Mouse (Mus musculus) hindbrain, embryonic 14.5 days (tissue): ENCODE results near the gene Ctsf. TPM values are rescaled to one million over a fixed set of nuclear protein-coding genes. Genes with fewer than 3 reads are reported as not detected.
A peak's percentile ranks its signal among the peaks of the same experiment; 100 is the strongest.

ENCODE experiments used
- ATAC-seq: fragments of 200-750 bp; cut with Nextera tagmentation; 2 replicates; pipeline ENCODE4 v1.8.0; 2017; ENCODE audit warnings: moderate number of reproducible peaks, mild to moderate bottlenecking, moderate TSS enrichment, moderate library complexity; ENCODE audit not compliant: low FRiP score
- DNase-seq: peaks from one replicate; pipeline ENCODE4 v3.0.0-alpha.2; 2015; ENCODE audit warnings: low spot score
- H3K27ac ChIP-seq: fragments of 300-500 bp; sonication (generic); 2 replicates; pipeline ENCODE4 v1.5.1; 2014; ENCODE audit warnings: mild to moderate bottlenecking, moderate library complexity
- H3K27me3 ChIP-seq: fragments of 300-500 bp; sonication (generic); 2 replicates; pipeline ENCODE4 v1.6.1; 2014; ENCODE audit warnings: mild to moderate bottlenecking, low read length, mixed read lengths; ENCODE audit not compliant: control insufficient read depth, insufficient read depth
- H3K36me3 ChIP-seq: fragments of 300-500 bp; sonication (generic); replicated peaks from 2 replicates; pipeline ENCODE4 v1.6.1; 2014; ENCODE audit not compliant: control insufficient read depth, insufficient read depth
- H3K4me1 ChIP-seq: fragments of 300-500 bp; sonication (generic); replicated peaks from 2 replicates; pipeline ENCODE4 v1.6.1; 2014; ENCODE audit warnings: antibody characterized with exemption, low read length, mixed read lengths; ENCODE audit not compliant: control insufficient read depth, insufficient read depth
- H3K4me2 ChIP-seq: fragments of 300-500 bp; sonication (generic); replicated peaks from 2 replicates; pipeline ENCODE4 v1.6.1; 2014; ENCODE audit warnings: mild to moderate bottlenecking, moderate library complexity
- H3K4me3 ChIP-seq: fragments of 300-500 bp; sonication (generic); replicated peaks from 2 replicates; pipeline ENCODE4 v1.5.1; 2014; ENCODE audit warnings: mild to moderate bottlenecking, low read length
- H3K9ac ChIP-seq: fragments of 300-500 bp; sonication (generic); 2 replicates; pipeline ENCODE4 v1.6.1; 2014
- H3K9me3 ChIP-seq: fragments of 300-500 bp; sonication (generic); 2 replicates; pipeline ENCODE4 v1.6.1; 2016; ENCODE audit warnings: low read length; ENCODE audit not compliant: control insufficient read depth
- WGBS: fragments of 180-500 bp; shearing (Covaris S2); extraction: QIAGEN DNeasy Blood & Tissue Kit; methylation state at CpG from one replicate; pipeline ENCODE4 v1.1.7; 2014; 5-methylcytosine and 5-hydroxymethylcytosine counted together
- polyA plus RNA-seq: library from polyadenylated mRNA; unstranded; fragments of >200 nt; fragmentation: Nextera tagmentation; extraction: Ambion mirVana; gene quantifications from 2 replicates; pipeline ENCODE4 v1.2.1, GENCODE M21; 2014

The Ctsf gene
- polyA plus RNA-seq, 1 experiment from 2014 or later = 74.4 TPM

- Histone ChIP-seq H3K27me3 (no peaks in the 10 kb centered on the region), H3K9ac (no peak overlapping the region), H3K4me2 (no peak overlapping the region), H3K36me3 (peaks cover 64% of the 10 kb centered on the region), H3K4me3 (no peak overlapping the region), H3K27ac (no peak overlapping the region), H3K4me1 (no peaks in the 10 kb centered on the region), H3K9me3 (no peaks in the 10 kb centered on the region)
- DNase-seq = no peak
- WGBS = 48% methylated on average over 21 of the region's 21 CpGs
- ATAC-seq = no peak
These were observed 42.0 kb downstream of the Ctsf start for GRCm38 (mm10) chr19:4896780-4897520.

- WGBS = 86% methylated on average over 9 of the region's 9 CpGs
- no peaks in the 10 kb centered on the region for H3K4me1 ChIP-seq
- H3K27ac ChIP-seq = no peak overlapping the region
- H3K9ac ChIP-seq = no peak overlapping the region
- H3K9me3 ChIP-seq = no peaks in the 10 kb centered on the region
- ATAC-seq = no peak
- H3K4me2 ChIP-seq = no peak overlapping the region
- H3K27me3 ChIP-seq = no peaks in the 10 kb centered on the region
- DNase-seq = no peak
- no peak overlapping the region for H3K4me3 ChIP-seq
- H3K36me3 ChIP-seq = peaks cover 65% of the 10 kb centered on the region
These were observed 44.0 kb downstream of the Ctsf start for GRCm38 (mm10) chr19:4898972-4899371.

GRCm38 (mm10) chr19:4899888-4900287, 45.0 kb downstream of the Ctsf start:
- 79% methylated on average over 3 of the region's 3 CpGs for WGBS
- peaks cover 65% of the 10 kb centered on the region for H3K36me3 ChIP-seq
- no peak for ATAC-seq

GRCm38 (mm10) chr19:4905979-4906794, 51.3 kb downstream of the Ctsf start, which contains the start of gene Bbs1:
Bbs1 (minus strand) TSS chr19:4906628.
- Histone ChIP-seq H3K4me2 (peak within 1 kb of the TSS; percentile 59), H3K36me3 (peaks cover 58% of the 10 kb centered on the region), H3K9ac (peak within 1 kb of the TSS; percentile 58), H3K27me3 (no peaks in the 10 kb centered on the region), H3K9me3 (no peaks in the 10 kb centered on the region), H3K4me3 (peak within 1 kb of the TSS; percentile 47), H3K27ac (peak within 1 kb of the TSS; percentile 76), H3K4me1 (peaks cover 9% of the 10 kb centered on the region)
- WGBS = 8% methylated on average over 31 of the region's 31 CpGs
- DNase-seq = peak; percentile 93
- peak; percentile 81 for ATAC-seq

More at GRCm38 (mm10) chr19:4899888-4900287, 45.0 kb downstream of the Ctsf start:
- Histone ChIP-seq H3K4me3 (no peak overlapping the region), H3K4me1 (no peaks in the 10 kb centered on the region), H3K9ac (no peak overlapping the region), H3K9me3 (no peaks in the 10 kb centered on the region), H3K27ac (no peak overlapping the region), H3K27me3 (no peaks in the 10 kb centered on the region), H3K4me2 (no peak overlapping the region)
- no peak for DNase-seq

GRCm38 (mm10) chr19:4908107-4908506, 53.2 kb downstream of the Ctsf start:
- Histone ChIP-seq H3K9ac (no peak overlapping the region), H3K27me3 (no peaks in the 10 kb centered on the region), H3K4me2 (no peak overlapping the region), H3K4me3 (no peak overlapping the region), H3K27ac (no peak overlapping the region), H3K36me3 (peaks cover 67% of the 10 kb centered on the region), H3K9me3 (no peaks in the 10 kb centered on the region), H3K4me1 (peaks cover 9% of the 10 kb centered on the region)
- ATAC-seq = no peak
- DNase-seq = no peak
- 85% methylated on average over 4 of the region's 4 CpGs for WGBS

GRCm38 (mm10) chr19:4909376-4909775, 54.4 kb downstream of the Ctsf start:
- peaks cover 9% of the 10 kb centered on the region for H3K4me1 ChIP-seq
- H3K9me3 ChIP-seq = no peaks in the 10 kb centered on the region
- no peak overlapping the region for H3K4me3 ChIP-seq
- H3K36me3 ChIP-seq = peaks cover 74% of the 10 kb centered on the region
- H3K27me3 ChIP-seq = no peaks in the 10 kb centered on the region
- ATAC-seq (no peak), DNase-seq (no peak)
- H3K9ac ChIP-seq = no peak overlapping the region
- H3K4me2 ChIP-seq = no peak overlapping the region
- no peak overlapping the region for H3K27ac ChIP-seq
- 91% methylated on average over 7 of the region's 7 CpGs for WGBS

Other genes with a start within 250 kb of the Ctsf start
- gene Lrfn4, start 239.5 kb upstream of the Ctsf start, polyA plus RNA-seq = 17.9 and 18.9 TPM in 2 replicates
- 47.0 and 53.3 TPM in 2 replicates for gene Rce1, start 229.5 kb upstream of the Ctsf start, polyA plus RNA-seq
- 5.4 and 6.3 TPM in 2 replicates for gene Gm960, start 156.5 kb upstream of the Ctsf start, polyA plus RNA-seq
- gene Sptbn2, start 144.0 kb upstream of the Ctsf start, polyA plus RNA-seq = 38.3 and 38.4 TPM in 2 replicates
- gene Rbm4b, start 98.6 kb upstream of the Ctsf start, polyA plus RNA-seq = 132 and 136 TPM in 2 replicates
- 78.9 and 82.7 TPM in 2 replicates for gene Rbm4, start 61.2 kb upstream of the Ctsf start, polyA plus RNA-seq
- 8.6 and 10.5 TPM in 2 replicates for gene Gm21992, start 43.5 kb upstream of the Ctsf start, polyA plus RNA-seq
- gene Rbm14, start 43.5 kb upstream of the Ctsf start, polyA plus RNA-seq = 56.3 and 62.8 TPM in 2 replicates
- 31.9 and 41.4 TPM in 2 replicates for gene Ccs, start 15.8 kb upstream of the Ctsf start, polyA plus RNA-seq
- 0.71 and 0.81 TPM in 2 replicates for gene Ccdc87, start 15.8 kb upstream of the Ctsf start, polyA plus RNA-seq
- gene Actn3, start 22.8 kb downstream of the Ctsf start, polyA plus RNA-seq = 2.9 and 3.2 TPM in 2 replicates
- gene Zdhhc24, start 23.5 kb downstream of the Ctsf start, polyA plus RNA-seq = 17.0 and 17.7 TPM in 2 replicates
- 12.5 and 12.9 TPM in 2 replicates for gene Bbs1, start 51.5 kb downstream of the Ctsf start, polyA plus RNA-seq
- 90.7 and 95.7 TPM in 2 replicates for gene Dpp3, start 73.2 kb downstream of the Ctsf start, polyA plus RNA-seq
- 9.5 and 11.6 TPM in 2 replicates for gene Peli3, start 88.0 kb downstream of the Ctsf start, polyA plus RNA-seq
- 119 TPM in 2 replicates for gene Mrpl11, start 107.0 kb downstream of the Ctsf start, polyA plus RNA-seq
- gene Npas4, start 135.2 kb downstream of the Ctsf start, polyA plus RNA-seq = 0.23 and 0.31 TPM in 2 replicates
- gene Slc29a2, start 168.7 kb downstream of the Ctsf start, polyA plus RNA-seq = 9.9 and 10.7 TPM in 2 replicates
- 93.7 and 101 TPM in 2 replicates for gene B4gat1, start 183.7 kb downstream of the Ctsf start, polyA plus RNA-seq
- gene AC124502.3, start 183.8 kb downstream of the Ctsf start, polyA plus RNA-seq = 1.4 and 1.9 TPM in 2 replicates
- gene Brms1, start 186.2 kb downstream of the Ctsf start, polyA plus RNA-seq = 28.6 and 29.5 TPM in 2 replicates
- 1.1 and 1.4 TPM in 2 replicates for gene Rin1, start 195.4 kb downstream of the Ctsf start, polyA plus RNA-seq
- gene Cd248, start 212.9 kb downstream of the Ctsf start, polyA plus RNA-seq = 23.8 and 26.4 TPM in 2 replicates
- 20.7 and 23.8 TPM in 2 replicates for gene Tmem151a, start 230.4 kb downstream of the Ctsf start, polyA plus RNA-seq
- gene Yif1a, start 233.4 kb downstream of the Ctsf start, polyA plus RNA-seq = 62.4 and 72.6 TPM in 2 replicates
- gene Cnih2, start 243.4 kb downstream of the Ctsf start, polyA plus RNA-seq = 485 and 502 TPM in 2 replicates